Mouse (Mus musculus): ENCODE measurements around the gene Mterf1a.
A peak's percentile ranks its signal among the peaks of the same experiment; 100 is the strongest.
"Not testable (repeated sequence)": the region's sequence is repeated elsewhere in the genome, so short reads cannot be mapped to it uniquely, and the experiment has no call there.

Gene Mterf1a

DNA sequence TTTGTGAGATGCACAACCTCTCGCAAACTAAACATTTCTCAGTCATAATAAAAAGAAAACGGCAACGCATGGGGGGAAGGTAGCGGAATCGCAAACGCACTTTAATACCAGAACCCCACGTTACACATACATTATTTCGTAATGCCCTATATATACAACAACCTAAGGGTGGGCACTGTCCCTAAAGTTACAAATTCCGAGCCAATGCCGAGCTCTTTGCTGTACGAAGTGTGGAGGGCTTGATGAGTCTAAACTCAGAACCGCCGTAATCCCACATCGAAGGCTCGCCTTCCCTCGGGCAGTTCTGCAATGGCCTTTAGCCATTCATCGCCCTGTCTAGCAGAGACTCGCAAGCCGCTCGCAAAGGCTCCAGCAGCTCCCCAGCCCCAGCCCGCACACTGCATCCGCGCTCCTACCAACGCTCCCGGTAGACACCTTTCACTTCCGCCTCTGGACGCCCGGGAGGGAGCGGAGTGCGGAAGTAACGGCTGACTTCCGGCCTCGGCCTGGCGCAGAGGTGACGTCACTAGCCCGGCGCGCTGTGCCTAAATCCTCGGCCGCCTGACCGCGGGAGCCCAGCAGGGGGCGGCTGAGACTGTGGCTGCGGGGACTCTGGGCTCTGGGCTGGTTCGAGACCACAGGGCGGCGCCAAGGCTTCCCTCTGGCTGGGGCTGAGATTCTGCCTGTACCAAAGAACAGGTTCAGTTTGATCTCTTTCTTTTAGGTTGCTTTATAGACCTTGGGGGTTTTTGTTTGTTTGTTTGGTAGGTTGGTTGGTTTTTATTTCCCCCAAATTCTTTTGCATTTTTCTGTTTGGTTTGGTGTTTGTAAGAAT lies at the start of gene Mterf1a:
Mterf1a (minus strand) TSS at position 475 of the 835 bp plus-strand sequence.
- DNase-seq (ENCODE audit: low spot score), result peak; percentile 33

- not testable (repeated sequence) for DNase-seq (ENCODE audit: low spot score)
These were observed 49.4 kb upstream of the Mterf1a start for GRCm38 (mm10) chr5:3943169-3943568.

GRCm38 (mm10) chr5:3941240-3941639 lies 47.5 kb upstream of the Mterf1a start:
- DNase-seq (ENCODE audit: low spot score), result peak; percentile 52

GRCm38 (mm10) chr5:3939335-3939734 lies 45.6 kb upstream of the Mterf1a start:
- no peak for DNase-seq (ENCODE audit: low spot score)

DNA sequence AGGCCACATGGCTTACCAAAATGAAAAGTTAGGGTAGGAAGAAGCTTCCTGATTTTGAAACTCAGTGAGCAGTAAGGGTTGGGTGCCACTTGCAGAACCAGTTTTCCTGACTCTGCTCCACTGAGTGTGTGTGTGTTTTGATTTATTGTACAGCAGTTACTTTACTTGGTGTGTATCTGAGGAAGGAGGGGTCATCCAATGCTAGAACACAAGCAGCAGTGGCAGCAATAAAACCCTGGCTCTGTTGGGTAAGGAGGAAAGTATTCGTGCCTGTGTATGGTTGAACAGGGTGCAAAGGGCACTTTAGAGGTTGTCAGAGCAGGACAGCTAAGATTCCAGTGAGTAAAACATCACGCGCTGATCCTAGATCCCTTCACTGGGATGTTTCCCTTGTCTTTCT lies 45.2 kb upstream of the Mterf1a start:
- DNase-seq (ENCODE audit: low spot score), result no peak

DNA sequence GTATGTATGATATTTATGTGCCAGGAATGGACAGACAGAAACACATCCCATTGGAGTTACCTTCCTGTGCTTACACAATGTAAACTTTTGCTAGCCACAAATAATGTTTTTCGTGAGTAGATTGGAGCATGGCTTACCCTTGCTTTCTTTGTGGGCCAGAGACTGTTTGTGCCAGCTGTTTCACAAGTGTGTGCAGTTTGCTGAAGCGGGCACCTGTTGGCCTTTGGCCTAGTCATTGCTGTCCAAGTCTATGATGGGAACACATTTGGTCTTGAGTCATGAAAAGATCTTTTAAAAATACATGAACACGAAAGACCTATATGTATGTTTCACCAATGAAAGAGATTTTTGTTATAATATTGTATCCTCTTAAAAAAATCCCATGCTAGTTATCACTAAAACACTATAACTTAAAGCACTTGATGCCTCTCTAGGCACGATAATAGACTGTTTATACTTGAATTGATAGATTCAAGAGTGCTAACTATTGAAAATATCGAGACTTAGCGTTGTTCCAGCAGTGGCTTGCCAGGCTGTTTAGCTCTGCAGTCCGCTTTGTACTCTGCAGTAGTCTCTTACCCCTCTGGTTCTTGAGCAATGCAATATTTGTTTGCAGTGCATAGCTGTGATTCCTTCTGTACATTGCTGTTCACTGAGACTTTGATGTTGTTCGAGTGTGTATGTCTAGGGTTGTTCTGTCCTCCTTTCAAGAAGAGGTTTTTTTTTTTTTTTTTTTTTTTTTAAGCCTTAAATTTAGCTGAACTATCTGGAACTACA lies 42.2 kb upstream of the Mterf1a start:
- DNase-seq (ENCODE audit: low spot score), result no peak

GRCm38 (mm10) chr5:3935266-3935665 lies 41.5 kb upstream of the Mterf1a start:
- no peak for DNase-seq (ENCODE audit: low spot score)

GRCm38 (mm10) chr5:3933551-3933950 lies 39.8 kb upstream of the Mterf1a start:
- DNase-seq (ENCODE audit: low spot score), result no peak

DNA sequence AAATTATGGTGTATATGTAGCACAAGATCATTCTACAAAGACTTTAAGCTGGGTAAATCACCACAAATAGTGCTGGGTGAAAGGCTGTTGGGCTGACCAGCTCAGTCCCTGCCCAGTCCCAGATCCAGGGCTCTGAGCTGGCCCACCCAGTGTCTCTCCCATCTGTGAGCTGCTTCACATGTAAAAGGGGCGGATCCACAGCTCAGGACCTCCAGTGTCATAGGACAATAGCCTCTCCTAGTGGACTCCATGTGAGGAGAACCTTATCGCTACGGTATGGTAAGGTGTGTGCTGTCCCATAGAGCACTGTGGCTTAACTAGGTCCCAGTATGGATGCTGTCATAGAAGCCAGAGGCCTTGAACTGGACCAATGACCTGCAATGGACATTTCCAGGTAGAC lies 37.9 kb upstream of the Mterf1a start:
- DNase-seq (ENCODE audit: low spot score), result no peak

DNA sequence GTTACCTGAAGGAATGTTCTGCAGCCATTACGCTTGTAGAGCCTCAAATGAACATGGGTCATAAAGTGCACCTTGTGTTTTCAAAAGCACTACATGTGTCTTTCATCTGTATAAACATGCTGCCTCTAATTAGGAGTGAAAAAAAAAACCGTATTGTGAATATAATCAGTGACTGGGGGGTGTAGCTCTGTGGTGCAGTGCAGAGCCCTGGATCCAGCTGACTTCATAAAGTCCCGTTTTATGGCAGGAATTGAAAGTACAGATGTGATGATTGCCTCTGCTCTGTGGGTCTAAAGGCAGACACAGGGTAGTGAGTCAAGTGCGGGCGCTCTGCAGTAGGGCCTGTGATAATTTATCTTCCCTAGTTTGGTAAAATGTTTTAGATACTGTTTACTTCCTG lies 37.0 kb upstream of the Mterf1a start:
- no peak for DNase-seq (ENCODE audit: low spot score)

DNA sequence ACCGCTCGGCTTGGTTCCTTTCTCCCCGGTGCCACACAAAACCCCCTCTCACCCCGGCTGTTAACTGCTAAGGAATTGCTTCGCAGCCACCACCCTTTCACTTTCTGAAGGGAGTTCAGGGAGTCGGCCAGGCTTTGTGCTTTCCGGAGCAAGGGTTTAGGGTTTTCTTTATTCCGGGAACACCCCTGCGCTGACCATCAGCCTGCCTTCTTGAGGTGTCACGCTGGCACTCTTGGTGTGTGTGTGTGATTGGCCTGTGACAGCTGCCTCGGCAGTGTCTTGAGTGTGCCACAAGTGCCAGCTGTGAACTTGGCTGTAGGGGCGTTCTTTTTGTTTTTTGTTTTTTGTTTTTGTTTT lies 34.9 kb upstream of the Mterf1a start:
- DNase-seq (ENCODE audit: low spot score), result no peak

GRCm38 (mm10) chr5:3927801-3928689 lies 34.3 kb upstream of the Mterf1a start, which contains the start of gene Akap9:
TSS of gene Akap9 (plus strand) at chr5:3928054.
- peak; percentile 28 for DNase-seq (ENCODE audit: low spot score)

DNA sequence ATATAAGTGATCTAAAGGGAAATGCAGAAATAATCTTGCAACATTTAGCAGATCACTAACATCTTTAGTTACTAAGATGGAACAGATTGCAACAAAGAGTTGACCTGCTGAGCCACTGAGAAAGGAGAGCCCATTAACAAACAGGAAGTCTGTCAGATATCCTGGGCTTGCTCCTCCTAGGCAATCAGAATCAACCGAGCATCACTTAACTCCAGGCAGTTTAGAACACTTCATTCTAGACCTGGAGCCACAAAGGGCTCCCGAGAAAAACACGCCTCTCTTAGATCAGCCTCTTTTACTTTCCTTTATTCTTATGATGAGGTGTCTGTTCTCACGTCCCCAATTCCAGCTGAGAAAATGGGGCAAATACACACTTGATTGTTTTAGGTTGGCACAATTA lies 32.9 kb upstream of the Mterf1a start:
- DNase-seq (ENCODE audit: low spot score), result no peak

DNA sequence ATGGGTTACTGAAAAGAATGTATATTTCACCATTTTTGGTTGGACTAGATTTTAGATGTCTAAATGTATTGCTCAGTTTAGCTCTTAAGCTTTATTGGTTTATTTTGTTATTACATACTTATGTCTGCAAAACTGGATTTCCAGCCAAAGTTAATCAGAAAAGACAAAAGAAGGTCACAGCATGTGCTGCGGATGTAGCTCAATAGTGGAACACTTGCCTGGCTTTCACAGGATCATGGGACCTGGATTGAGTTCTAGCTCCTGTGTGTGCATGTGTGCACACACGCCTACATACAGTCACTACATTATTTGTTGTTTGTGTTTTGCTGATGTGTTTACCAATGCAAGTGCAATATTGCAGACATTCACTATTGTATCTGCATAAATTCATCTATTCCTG lies 28.6 kb upstream of the Mterf1a start:
- no peak for DNase-seq (ENCODE audit: low spot score)

- no peak for DNase-seq (ENCODE audit: low spot score)
These were observed 11.7 kb upstream of the Mterf1a start for GRCm38 (mm10) chr5:3905471-3905870.

DNA sequence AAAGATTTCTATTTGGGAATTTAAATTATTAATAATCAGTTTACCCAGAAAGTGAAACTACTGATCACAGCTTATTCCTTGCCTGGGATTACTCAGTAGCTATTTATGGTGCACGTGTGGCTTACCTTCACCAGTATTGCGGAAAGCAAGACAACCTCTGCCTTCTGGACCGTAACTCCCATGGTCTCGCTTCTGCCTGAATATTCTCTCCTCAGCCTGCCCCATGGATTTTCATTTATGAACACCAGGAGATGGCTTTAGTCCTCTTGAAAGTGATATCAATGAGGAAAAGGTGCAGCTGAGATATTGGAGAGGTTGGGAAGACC lies 524 bp upstream of the Mterf1a start:
- not testable (repeated sequence) for DNase-seq (ENCODE audit: low spot score)

GRCm38 (mm10) chr5:3889201-3889600 lies 4.5 kb downstream of the Mterf1a start:
- DNase-seq (ENCODE audit: low spot score), result no peak

DNA sequence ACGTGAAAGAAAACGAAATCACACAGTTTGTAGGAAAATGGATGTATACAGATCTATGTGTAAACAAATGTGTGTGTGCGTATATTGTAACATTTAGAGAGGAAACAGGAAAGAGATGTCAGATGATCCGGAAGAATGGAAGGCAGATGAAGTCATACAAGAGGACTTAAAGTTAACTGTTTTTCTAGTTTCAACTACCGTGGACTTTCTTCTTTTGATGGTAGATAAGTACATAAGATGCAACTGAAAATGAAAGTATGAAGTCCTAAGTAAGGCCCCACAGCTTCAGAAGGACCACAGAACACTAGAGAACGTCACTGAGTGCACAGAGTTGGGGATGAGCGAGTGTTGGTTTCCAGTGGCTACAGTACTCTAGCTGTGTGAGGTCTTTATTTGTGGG lies 6.9 kb downstream of the Mterf1a start:
- not testable (repeated sequence) for DNase-seq (ENCODE audit: low spot score)

GRCm38 (mm10) chr5:3873485-3873884 lies 20.2 kb downstream of the Mterf1a start:
- no peak for DNase-seq (ENCODE audit: low spot score)

GRCm38 (mm10) chr5:3872348-3872747 lies 21.4 kb downstream of the Mterf1a start:
- DNase-seq (ENCODE audit: low spot score), result no peak

DNA sequence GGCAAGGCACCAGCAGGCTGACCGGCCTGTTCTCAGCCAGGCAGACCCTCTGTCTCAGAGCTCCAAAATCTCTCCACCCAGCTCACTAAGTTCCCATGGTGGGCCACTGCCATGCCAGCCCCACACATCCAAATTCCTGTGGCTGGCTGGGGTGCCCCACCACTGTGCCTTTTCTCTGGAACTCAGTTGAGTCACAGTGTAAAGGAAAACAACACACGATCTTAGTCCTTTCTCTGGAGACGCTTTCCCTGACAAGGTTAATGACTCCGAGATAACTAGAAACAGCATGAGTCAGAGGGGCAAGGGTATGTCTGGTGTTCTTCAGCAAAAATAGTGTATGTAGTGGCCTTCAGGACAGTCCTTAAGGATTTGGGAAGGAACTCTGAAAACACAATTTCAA lies 23.6 kb downstream of the Mterf1a start:
- DNase-seq (ENCODE audit: low spot score), result no peak

DNA sequence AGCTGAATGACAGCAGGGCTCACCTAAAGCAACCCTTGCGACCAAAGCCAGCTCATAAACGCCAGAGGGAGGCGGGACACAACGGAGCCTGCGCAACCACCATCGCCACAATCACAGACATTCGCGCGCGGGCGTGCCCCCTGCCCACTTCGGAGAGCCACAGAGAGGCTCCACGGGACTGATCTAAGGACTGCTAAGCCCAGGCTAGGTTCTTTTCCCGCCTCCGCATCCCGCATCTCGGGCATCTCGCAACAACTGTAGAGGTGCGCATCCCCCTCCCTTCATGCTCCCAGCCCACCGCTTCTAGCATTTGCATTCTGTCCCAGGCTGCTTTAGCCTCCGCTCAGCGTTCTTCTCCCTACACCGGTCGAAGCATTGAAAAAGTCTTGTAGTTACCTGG lies 48.7 kb downstream of the Mterf1a start, which contains the start of gene Lrrd1:
Lrrd1 (plus strand) TSS at position 148 of the 400 bp plus-strand sequence.
- no peak for DNase-seq (ENCODE audit: low spot score)
